Mouse (Mus musculus): Measurements from ENCODE around the gene Galr3. TPM values are rescaled to one million over a fixed set of nuclear protein-coding genes. Genes with fewer than 3 reads are reported as not detected.

The Galr3 gene
- polyA plus RNA-seq, 1 experiment from 2014 or later: not detected

DNA sequence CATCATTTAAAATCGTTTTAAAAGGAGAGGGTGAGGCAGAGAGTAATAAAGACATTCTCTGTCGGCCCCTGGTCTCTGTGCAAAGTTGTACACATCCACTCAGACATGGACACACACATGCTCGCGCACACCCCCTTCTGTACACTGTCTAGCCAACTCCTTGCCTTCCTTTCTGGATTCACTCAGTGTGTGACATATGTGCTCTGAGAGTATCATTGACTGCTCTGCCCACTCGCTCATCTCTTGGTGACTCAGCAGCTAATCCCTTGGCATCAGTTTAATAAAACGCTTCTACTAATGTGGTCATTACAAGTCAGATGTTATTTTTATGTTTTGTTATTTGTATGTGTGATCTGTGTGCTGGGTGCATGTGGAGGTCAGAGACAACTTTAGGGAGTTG lies 50.6 kb downstream of the Galr3 start:
- Histone ChIP-seq H3K27ac (ENCODE audit: low read depth, low read length) (no peak overlapping the region), H3K27me3 (ENCODE audit: control insufficient read depth, insufficient read depth, low read length) (no peaks in the 10 kb centered on the region), H3K4me3 (ENCODE audit: low read depth, low read length) (no peak overlapping the region), H3K4me1 (ENCODE audit: control insufficient read depth, insufficient read depth, low read length) (no peaks in the 10 kb centered on the region), H3K36me3 (ENCODE audit: control insufficient read depth, insufficient read depth, low read length) (peaks cover 19% of the 10 kb centered on the region), H3K4me2 (ENCODE audit: low read depth) (no peak overlapping the region), H3K9ac (ENCODE audit: low read length) (no peak overlapping the region), H3K9me3 (ENCODE audit: control insufficient read depth, low read length) (no peaks in the 10 kb centered on the region)
- no peak for ATAC-seq (ENCODE audit: insufficient read depth, low FRiP score, low TSS enrichment)
- no peak for DNase-seq (ENCODE audit: low spot score)
- 94% methylated on average over 6 of the region's 6 CpGs for WGBS

Small RNAs within 50 kb of the gene (microRNA-seq; reads per million reads assigned to microRNA genes)
- not detected for gene Mir6956

Other genes starting within 250 kb of the Galr3 start
- gene Card10, start 238.8 kb upstream of the Galr3 start, polyA plus RNA-seq (2014; fragmentation: Nextera tagmentation; extraction: Ambion mirVana): 3.3 and 3.7 TPM in 2 replicates
- 14.0 and 15.1 TPM in 2 replicates for gene Cdc42ep1, start 199.3 kb upstream of the Galr3 start, polyA plus RNA-seq (2014; fragmentation: Nextera tagmentation; extraction: Ambion mirVana)
- not detected in 2 replicates for gene Lgals2, start 186.4 kb upstream of the Galr3 start, polyA plus RNA-seq (2014; fragmentation: Nextera tagmentation; extraction: Ambion mirVana)
- gene Gga1, start 164.7 kb upstream of the Galr3 start, polyA plus RNA-seq (2014; fragmentation: Nextera tagmentation; extraction: Ambion mirVana): 36.4 and 37.0 TPM in 2 replicates
- gene Gm49510, start 142.2 kb upstream of the Galr3 start, polyA plus RNA-seq (2014; fragmentation: Nextera tagmentation; extraction: Ambion mirVana): 0.27 TPM in 1 of 2 replicates, not detected in the other
- gene Sh3bp1, start 142.1 kb upstream of the Galr3 start, polyA plus RNA-seq (2014; fragmentation: Nextera tagmentation; extraction: Ambion mirVana): 14.4 and 15.3 TPM in 2 replicates
- 34.9 and 36.0 TPM in 2 replicates for gene Pdxp, start 128.0 kb upstream of the Galr3 start, polyA plus RNA-seq (2014; fragmentation: Nextera tagmentation; extraction: Ambion mirVana)
- 263 and 311 TPM in 2 replicates for gene Lgals1, start 115.2 kb upstream of the Galr3 start, polyA plus RNA-seq (2014; fragmentation: Nextera tagmentation; extraction: Ambion mirVana)
- gene Nol12, start 107.0 kb upstream of the Galr3 start, polyA plus RNA-seq (2014; fragmentation: Nextera tagmentation; extraction: Ambion mirVana): 55.9 and 58.8 TPM in 2 replicates
- gene Triobp, start 94.2 kb upstream of the Galr3 start, polyA plus RNA-seq (2014; fragmentation: Nextera tagmentation; extraction: Ambion mirVana): 42.4 and 46.4 TPM in 2 replicates
- gene H1f0, start 13.4 kb upstream of the Galr3 start, polyA plus RNA-seq (2014; fragmentation: Nextera tagmentation; extraction: Ambion mirVana): 289 and 340 TPM in 2 replicates
- gene Ankrd54, start 21.0 kb downstream of the Galr3 start, polyA plus RNA-seq (2014; fragmentation: Nextera tagmentation; extraction: Ambion mirVana): 59.5 and 65.6 TPM in 2 replicates
- 250 and 259 TPM in 2 replicates for gene Eif3l, start 33.3 kb downstream of the Galr3 start, polyA plus RNA-seq (2014; fragmentation: Nextera tagmentation; extraction: Ambion mirVana)
- 6.8 and 7.9 TPM in 2 replicates for gene Micall1, start 67.0 kb downstream of the Galr3 start, polyA plus RNA-seq (2014; fragmentation: Nextera tagmentation; extraction: Ambion mirVana)
- gene Polr2f, start 99.1 kb downstream of the Galr3 start, polyA plus RNA-seq (2014; fragmentation: Nextera tagmentation; extraction: Ambion mirVana): 301 and 311 TPM in 2 replicates
- 8.8 and 9.4 TPM in 2 replicates for gene 1700088E04Rik, start 99.4 kb downstream of the Galr3 start, polyA plus RNA-seq (2014; fragmentation: Nextera tagmentation; extraction: Ambion mirVana)
- gene Sox10, start 123.4 kb downstream of the Galr3 start, polyA plus RNA-seq (2014; fragmentation: Nextera tagmentation; extraction: Ambion mirVana): 25.3 and 32.9 TPM in 2 replicates
- gene Pick1, start 187.3 kb downstream of the Galr3 start, polyA plus RNA-seq (2014; fragmentation: Nextera tagmentation; extraction: Ambion mirVana): 27.3 and 28.8 TPM in 2 replicates
- gene Gm49486, start 187.5 kb downstream of the Galr3 start, polyA plus RNA-seq (2014; fragmentation: Nextera tagmentation; extraction: Ambion mirVana): 0.38 and 0.49 TPM in 2 replicates
- gene Slc16a8, start 212.9 kb downstream of the Galr3 start, polyA plus RNA-seq (2014; fragmentation: Nextera tagmentation; extraction: Ambion mirVana): not detected in 2 replicates
- gene Baiap2l2, start 243.7 kb downstream of the Galr3 start, polyA plus RNA-seq (2014; fragmentation: Nextera tagmentation; extraction: Ambion mirVana): 1.9 and 2.3 TPM in 2 replicates